Mouse (Mus musculus): ENCODE results near the gene Gm17359. TPM values are rescaled to one million over a fixed set of nuclear protein-coding genes. Genes with fewer than 3 reads are reported as not detected.

Gm17359 gene
- polyA plus RNA-seq, 1 experiment from 2014 or later, result 0.10 TPM

- no peaks in the 10 kb centered on the region for H3K4me1 ChIP-seq
- no peak overlapping the region for H3K4me3 ChIP-seq
- 97% methylated on average over 5 of the region's 5 CpGs for WGBS
- peaks cover 44% of the 10 kb centered on the region for H3K36me3 ChIP-seq (replicated peaks)
- H3K9me3 ChIP-seq, result no peaks in the 10 kb centered on the region
- DNase-seq (ENCODE audit: low spot score), result no peak
- H3K27me3 ChIP-seq (replicated peaks; ENCODE audit: low read depth, poor library complexity, severe bottlenecking), result no peaks in the 10 kb centered on the region
- H3K27ac ChIP-seq (replicated peaks), result no peak overlapping the region
Observed at GRCm38 (mm10) chr3:79472362-79472761, 135.9 kb downstream of the Gm17359 start.

DNA sequence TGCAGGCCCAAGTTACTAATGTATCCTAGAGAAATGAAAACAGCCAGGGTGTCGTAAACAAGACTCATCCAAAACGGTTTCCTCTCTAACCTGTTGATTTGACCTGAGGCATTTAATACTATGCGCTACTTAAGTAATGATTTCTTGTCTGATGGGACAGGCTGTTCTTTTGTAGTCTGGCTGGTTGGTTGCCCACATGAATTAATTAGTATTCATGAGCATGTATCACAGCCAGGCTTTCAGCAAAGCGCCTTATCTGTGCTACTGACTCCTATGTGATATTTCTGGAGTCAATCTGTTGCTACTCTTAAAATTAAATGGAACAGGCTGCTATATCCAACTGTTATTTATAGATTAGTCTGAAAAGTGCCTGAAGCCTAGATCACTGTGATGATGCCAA lies 138.4 kb downstream of the Gm17359 start:
- no peaks in the 10 kb centered on the region for H3K9me3 ChIP-seq
- no peak overlapping the region for H3K27ac ChIP-seq (replicated peaks)
- 89% methylated on average over 4 of the region's 4 CpGs for WGBS
- H3K4me3 ChIP-seq, result no peak overlapping the region
- no peaks in the 10 kb centered on the region for H3K27me3 ChIP-seq (replicated peaks; ENCODE audit: low read depth, poor library complexity, severe bottlenecking)
- peaks cover 47% of the 10 kb centered on the region for H3K36me3 ChIP-seq (replicated peaks)
- no peaks in the 10 kb centered on the region for H3K4me1 ChIP-seq
- no peak for DNase-seq (ENCODE audit: low spot score)

DNA sequence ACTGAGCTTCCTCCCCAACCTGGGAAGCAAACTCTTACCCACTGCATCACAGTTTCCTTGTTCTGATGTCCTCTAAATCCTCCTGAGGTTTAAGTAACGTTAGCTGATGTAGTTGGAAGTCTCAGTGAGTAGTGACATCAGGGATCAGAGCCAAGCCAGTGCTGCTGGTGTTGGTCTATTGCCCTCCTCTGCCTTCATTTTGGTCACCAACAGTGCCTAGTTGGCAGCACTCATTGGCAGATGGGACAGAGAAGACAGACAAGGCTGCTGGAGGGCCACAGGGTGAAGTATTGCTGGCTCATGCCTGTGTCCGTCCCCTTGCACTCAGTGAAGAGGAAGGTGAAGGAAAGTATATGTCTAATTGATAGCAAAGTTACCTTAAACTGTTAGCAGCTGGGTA lies 139.5 kb downstream of the Gm17359 start:
- peaks cover 58% of the 10 kb centered on the region for H3K36me3 ChIP-seq (replicated peaks)
- H3K4me1 ChIP-seq, result no peaks in the 10 kb centered on the region
- H3K9me3 ChIP-seq, result no peaks in the 10 kb centered on the region
- no peak overlapping the region for H3K4me3 ChIP-seq
- no peaks in the 10 kb centered on the region for H3K27me3 ChIP-seq (replicated peaks; ENCODE audit: low read depth, poor library complexity, severe bottlenecking)
- 83% methylated on average over 2 of the region's 2 CpGs for WGBS
- H3K27ac ChIP-seq (replicated peaks), result no peak overlapping the region
- no peak for DNase-seq (ENCODE audit: low spot score)

- Histone ChIP-seq H3K9me3 (no peaks in the 10 kb centered on the region), H3K36me3 (replicated peaks) (peaks cover 60% of the 10 kb centered on the region), H3K4me1 (no peaks in the 10 kb centered on the region), H3K4me3 (no peak overlapping the region), H3K27me3 (replicated peaks; ENCODE audit: low read depth, poor library complexity, severe bottlenecking) (no peaks in the 10 kb centered on the region), H3K27ac (replicated peaks) (no peak overlapping the region)
- DNase-seq (ENCODE audit: low spot score), result no peak
- 93% methylated on average over 8 of the region's 8 CpGs for WGBS
Observed at GRCm38 (mm10) chr3:79478400-79478799, 141.9 kb downstream of the Gm17359 start.

DNA sequence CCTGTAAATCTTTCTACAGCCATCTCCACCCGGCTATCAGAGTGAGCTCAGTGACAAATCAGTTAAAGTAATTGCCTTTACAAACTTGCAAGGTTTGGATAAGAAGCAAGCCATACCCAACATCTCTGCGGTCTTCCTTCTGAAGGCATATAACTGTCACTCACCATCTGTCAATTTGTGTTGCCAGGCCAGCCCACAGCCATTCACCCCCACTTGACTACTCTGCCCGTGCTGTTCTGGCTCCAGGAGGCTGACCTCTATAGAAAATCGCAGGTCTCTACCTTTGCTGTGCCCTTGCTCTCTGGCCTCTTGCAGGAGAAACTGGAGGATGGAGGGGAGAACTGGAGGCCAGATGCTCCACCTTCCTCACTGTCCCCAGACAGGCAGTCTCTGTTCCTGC lies 142.4 kb downstream of the Gm17359 start:
- 89% methylated on average over 4 of the region's 4 CpGs for WGBS
- H3K9me3 ChIP-seq, result no peaks in the 10 kb centered on the region
- no peak overlapping the region for H3K27ac ChIP-seq (replicated peaks)
- H3K27me3 ChIP-seq (replicated peaks; ENCODE audit: low read depth, poor library complexity, severe bottlenecking), result no peaks in the 10 kb centered on the region
- no peak for DNase-seq (ENCODE audit: low spot score)
- no peak overlapping the region for H3K4me3 ChIP-seq
- H3K36me3 ChIP-seq (replicated peaks), result peaks cover 62% of the 10 kb centered on the region
- H3K4me1 ChIP-seq, result no peaks in the 10 kb centered on the region

DNA sequence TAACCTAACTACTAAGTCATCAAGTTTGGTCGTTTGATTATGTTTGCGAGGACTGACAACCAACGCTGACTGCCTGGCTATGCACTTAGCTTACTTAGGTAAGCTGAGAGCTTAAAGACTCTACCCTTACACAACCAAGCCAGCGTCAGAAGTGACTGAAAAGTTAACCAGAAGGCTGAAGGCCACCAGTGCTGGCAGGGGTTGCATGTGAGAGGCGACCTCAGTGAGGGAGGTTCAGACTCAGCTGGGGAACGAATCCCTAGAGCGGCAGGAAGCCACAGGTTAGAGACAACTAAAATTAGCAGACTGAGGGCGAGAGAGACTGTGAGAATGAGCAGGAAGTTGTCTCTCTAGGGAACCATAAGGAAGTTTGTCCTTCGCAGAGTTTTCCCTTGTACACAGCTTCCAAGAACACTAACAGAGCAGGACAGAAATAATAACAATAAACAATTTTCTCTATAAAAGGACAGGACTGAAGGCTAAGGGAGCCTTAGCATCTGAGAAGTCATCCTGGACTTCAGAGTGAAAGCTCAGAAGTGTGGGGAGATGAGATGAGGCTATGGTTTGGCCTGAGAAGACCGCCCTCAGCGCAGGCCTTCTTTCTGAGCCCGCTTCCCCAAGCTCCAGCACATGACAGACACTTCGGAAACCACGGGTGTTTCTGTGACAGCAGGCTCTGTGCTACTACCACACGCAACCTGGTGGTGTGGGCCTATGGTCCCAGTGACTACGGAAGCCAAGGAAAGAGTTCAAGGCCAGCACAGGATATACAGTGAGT lies 148.0 kb downstream of the Gm17359 start:
- 84% methylated on average over 16 of the region's 16 CpGs for WGBS

GRCm38 (mm10) chr3:79488025-79488424 lies 151.6 kb downstream of the Gm17359 start:
- Histone ChIP-seq H3K9me3 (no peaks in the 10 kb centered on the region), H3K36me3 (replicated peaks) (peaks cover 86% of the 10 kb centered on the region), H3K4me1 (no peaks in the 10 kb centered on the region), H3K27me3 (replicated peaks; ENCODE audit: low read depth, poor library complexity, severe bottlenecking) (no peaks in the 10 kb centered on the region), H3K27ac (replicated peaks) (no peak overlapping the region), H3K4me3 (no peak overlapping the region)
- 96% methylated on average over 7 of the region's 7 CpGs for WGBS
- DNase-seq (ENCODE audit: low spot score), result no peak

More for the DNA sequence above, 148.0 kb downstream of the Gm17359 start:
- peaks cover 80% of the 10 kb centered on the region for H3K36me3 ChIP-seq (replicated peaks)
- no peak overlapping the region for H3K4me3 ChIP-seq
- H3K27me3 ChIP-seq (replicated peaks; ENCODE audit: low read depth, poor library complexity, severe bottlenecking), result no peaks in the 10 kb centered on the region
- H3K4me1 ChIP-seq, result no peaks in the 10 kb centered on the region
- H3K27ac ChIP-seq (replicated peaks), result no peak overlapping the region
- DNase-seq (ENCODE audit: low spot score), result no peak
- H3K9me3 ChIP-seq, result no peaks in the 10 kb centered on the region

GRCm38 (mm10) chr3:79490102-79490501 lies 153.6 kb downstream of the Gm17359 start:
- Histone ChIP-seq H3K9me3 (no peaks in the 10 kb centered on the region), H3K4me3 (no peak overlapping the region), H3K36me3 (replicated peaks) (peaks cover 75% of the 10 kb centered on the region), H3K27ac (replicated peaks) (no peak overlapping the region), H3K27me3 (replicated peaks; ENCODE audit: low read depth, poor library complexity, severe bottlenecking) (no peaks in the 10 kb centered on the region), H3K4me1 (no peaks in the 10 kb centered on the region)
- DNase-seq (ENCODE audit: low spot score), result no peak
- WGBS, result 92% methylated on average over 5 of the region's 5 CpGs

GRCm38 (mm10) chr3:79491614-79492013 lies 155.2 kb downstream of the Gm17359 start:
- 88% methylated on average over 3 of the region's 3 CpGs for WGBS
- Histone ChIP-seq H3K27ac (replicated peaks) (no peak overlapping the region), H3K36me3 (replicated peaks) (peaks cover 62% of the 10 kb centered on the region), H3K27me3 (replicated peaks; ENCODE audit: low read depth, poor library complexity, severe bottlenecking) (no peaks in the 10 kb centered on the region), H3K9me3 (no peaks in the 10 kb centered on the region), H3K4me1 (no peaks in the 10 kb centered on the region), H3K4me3 (no peak overlapping the region)
- no peak for DNase-seq (ENCODE audit: low spot score)

DNA sequence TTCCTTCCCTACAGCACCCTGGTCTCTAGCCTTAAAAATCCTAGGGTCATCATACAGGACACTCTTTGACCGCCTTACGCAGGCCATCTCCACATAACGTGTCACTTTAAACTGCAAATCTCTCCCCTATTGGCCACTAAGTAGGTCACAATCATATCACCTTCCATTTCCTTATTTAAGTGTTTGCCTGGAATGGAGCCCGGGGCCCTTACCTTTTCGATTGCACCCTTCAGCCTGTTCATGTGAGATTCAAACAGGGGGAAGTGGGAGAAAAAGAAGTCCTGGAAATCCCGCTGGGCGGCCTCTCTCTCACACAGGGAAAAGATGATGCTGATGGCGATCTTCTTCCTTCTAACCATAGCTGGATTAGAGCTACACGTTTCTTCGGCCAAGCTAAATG lies 156.6 kb downstream of the Gm17359 start:
- peaks cover 52% of the 10 kb centered on the region for H3K36me3 ChIP-seq (replicated peaks)

GRCm38 (mm10) chr3:79494028-79494427 lies 157.6 kb downstream of the Gm17359 start:
- Histone ChIP-seq H3K4me1 (no peaks in the 10 kb centered on the region), H3K4me3 (no peak overlapping the region), H3K36me3 (replicated peaks) (peaks cover 42% of the 10 kb centered on the region), H3K27me3 (replicated peaks; ENCODE audit: low read depth, poor library complexity, severe bottlenecking) (no peaks in the 10 kb centered on the region), H3K27ac (replicated peaks) (no peak overlapping the region), H3K9me3 (no peaks in the 10 kb centered on the region)
- DNase-seq (ENCODE audit: low spot score), result no peak
- 91% methylated on average over 8 of the region's 8 CpGs for WGBS

More for the DNA sequence above, 156.6 kb downstream of the Gm17359 start:
- H3K4me3 ChIP-seq, result no peak overlapping the region
- DNase-seq (ENCODE audit: low spot score), result no peak
- 95% methylated on average over 10 of the region's 10 CpGs for WGBS
- no peak overlapping the region for H3K27ac ChIP-seq (replicated peaks)
- no peaks in the 10 kb centered on the region for H3K4me1 ChIP-seq
- H3K9me3 ChIP-seq, result no peaks in the 10 kb centered on the region
- no peaks in the 10 kb centered on the region for H3K27me3 ChIP-seq (replicated peaks; ENCODE audit: low read depth, poor library complexity, severe bottlenecking)

- Histone ChIP-seq H3K4me3 (no peak overlapping the region), H3K36me3 (replicated peaks) (peaks cover 49% of the 10 kb centered on the region), H3K4me1 (no peaks in the 10 kb centered on the region), H3K27ac (replicated peaks) (no peak overlapping the region), H3K9me3 (no peaks in the 10 kb centered on the region), H3K27me3 (replicated peaks; ENCODE audit: low read depth, poor library complexity, severe bottlenecking) (no peaks in the 10 kb centered on the region)
- 86% methylated on average over 7 of the region's 7 CpGs for WGBS
- DNase-seq (ENCODE audit: low spot score), result no peak
Observed at GRCm38 (mm10) chr3:79495151-79495550, 158.7 kb downstream of the Gm17359 start.

DNA sequence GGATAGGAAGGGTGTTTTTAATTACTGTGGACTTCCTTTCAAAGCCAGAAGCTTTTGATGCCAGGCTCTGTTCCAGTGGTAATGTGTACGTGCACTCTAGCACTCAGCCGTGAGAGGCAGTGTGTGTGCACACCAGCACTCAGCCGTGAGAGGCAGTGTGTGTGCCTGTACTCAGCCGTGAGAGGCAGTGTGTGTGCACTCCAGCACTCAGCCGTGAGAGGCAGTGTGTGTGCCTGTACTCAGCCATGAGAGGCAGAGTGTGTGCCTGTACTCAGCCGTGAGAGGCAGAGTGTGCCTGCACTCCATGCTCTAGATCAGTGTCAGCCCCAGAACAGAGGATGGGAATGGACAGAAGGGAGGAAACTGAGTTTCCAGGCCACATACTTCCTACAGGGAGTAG lies 160.2 kb downstream of the Gm17359 start:
- Histone ChIP-seq H3K36me3 (replicated peaks) (peaks cover 51% of the 10 kb centered on the region), H3K27ac (replicated peaks) (no peak overlapping the region), H3K9me3 (peaks cover 4% of the 10 kb centered on the region; the same call in 1 of the 2 replicates), H3K4me3 (no peak overlapping the region), H3K27me3 (replicated peaks; ENCODE audit: low read depth, poor library complexity, severe bottlenecking) (no peaks in the 10 kb centered on the region), H3K4me1 (no peaks in the 10 kb centered on the region)
- 84% methylated on average over 6 of the region's 6 CpGs for WGBS
- no peak for DNase-seq (ENCODE audit: low spot score)

Data from embryonic facial prominence, embryonic 10.5 days (tissue).